Mouse (Mus musculus) liver, embryonic 14.5 days (tissue): ENCODE results near the gene Taf5. TPM values are rescaled to one million over a fixed set of nuclear protein-coding genes. Genes with fewer than 3 reads are reported as not detected.

Experiments
- ATAC-seq: fragments of 200-750 bp; cut with Nextera tagmentation; 2 replicates; pipeline ENCODE4 v1.8.0; 2017; ENCODE audit warnings: moderate number of reproducible peaks, mild to moderate bottlenecking, moderate library complexity; ENCODE audit not compliant: insufficient read depth
- DNase-seq, 3 experiments: peaks; one replicate each; pipeline ENCODE4 v3.0.0-alpha.2; 2012 to 2013; ENCODE audit warnings: low read depth in 3 of 3, low spot score in 3 of 3
- H3K27ac ChIP-seq: fragments of 300-500 bp; sonication (generic); 2 replicates; pipeline ENCODE4 v1.5.1; 2014; ENCODE audit warnings: moderate library complexity, mild to moderate bottlenecking, control low read depth, inconsistent platforms
- H3K27me3 ChIP-seq: fragments of 300-500 bp; sonication (generic); 2 replicates; pipeline ENCODE4 v1.6.1; 2014; ENCODE audit warnings: mild to moderate bottlenecking, low read length, moderate library complexity; ENCODE audit not compliant: control insufficient read depth, insufficient read depth
- H3K36me3 ChIP-seq: fragments of 300-500 bp; sonication (generic); replicated peaks from 2 replicates; pipeline ENCODE4 v1.6.1; 2014; ENCODE audit warnings: low read depth; ENCODE audit not compliant: control insufficient read depth, insufficient read depth
- H3K4me1 ChIP-seq, 2 experiments: fragments of 200-500 bp in 1 of 2; fragments of 300-500 bp in 1 of 2; sonication (generic) in 1 of 2; replicated peaks; 2 replicates each; pipeline ENCODE4 v1.6.1; 2012 to 2014; ENCODE audit warnings: antibody characterized with exemption in 1 of 2, inconsistent platforms in 1 of 2, low read length in 1 of 2; ENCODE audit not compliant: control insufficient read depth in 2 of 2, insufficient read depth in 2 of 2
- H3K4me2 ChIP-seq: fragments of 300-500 bp; sonication (generic); 2 replicates; pipeline ENCODE4 v1.6.1; 2014; ENCODE audit warnings: low read depth, mild to moderate bottlenecking, control low read depth, moderate library complexity
- H3K4me3 ChIP-seq, 2 experiments: fragments of 200-500 bp in 1 of 2; fragments of 300-500 bp in 1 of 2; sonication (generic) in 1 of 2; 2 replicates each; pipeline ENCODE4 v1.5.1; 2012 to 2014; ENCODE audit warnings: low read depth in 2 of 2, low read length in 2 of 2, mild to moderate bottlenecking in 2 of 2, control low read depth in 1 of 2, inconsistent platforms in 1 of 2, moderate library complexity in 1 of 2; ENCODE audit not compliant: insufficient read depth in 1 of 2
- H3K9ac ChIP-seq: fragments of 300-500 bp; sonication (generic); replicated peaks from 2 replicates; pipeline ENCODE4 v1.6.1; 2014; ENCODE audit warnings: mild to moderate bottlenecking, control low read depth, moderate library complexity
- H3K9me3 ChIP-seq: fragments of 300-500 bp; sonication (generic); 2 replicates; pipeline ENCODE4 v1.6.1; 2016; ENCODE audit warnings: low read length, mixed read lengths; ENCODE audit not compliant: control insufficient read depth
- CTCF ChIP-seq: IDR thresholded peaks from 2 replicates; pipeline ENCODE4 v1.5.1; 2016; ENCODE audit warnings: antibody characterized with exemption, low read depth, control low read depth
- EP300 ChIP-seq: IDR thresholded peaks from 2 replicates; pipeline ENCODE4 v1.6.1; 2016; ENCODE audit warnings: antibody characterized with exemption, low read depth
- WGBS: fragments of 180-500 bp; shearing (Covaris S2); extraction: QIAGEN DNeasy Blood & Tissue Kit; methylation state at CpG from one replicate; pipeline ENCODE4 v1.1.7; 2014; ENCODE audit not compliant: insufficient replicate concordance; 5-methylcytosine and 5-hydroxymethylcytosine counted together
- polyA plus RNA-seq, 2 experiments: library from polyadenylated mRNA; depleted of rRNA in 1 of 2; stranded (reverse) in 1 of 2; unstranded in 1 of 2; fragments of >200 nt; fragmentation: Nextera tagmentation in 1 of 2; extraction: Ambion mirVana in 1 of 2; gene quantifications; 2 replicates each; pipeline versions ENCODE4 v1.2.1 to v1.2.3; 2012 to 2014

Taf5 gene
- polyA plus RNA-seq, 2 experiments = 4.7 to 5.3 TPM

GRCm38 (mm10) chr19:47047236-47047833, 20.2 kb upstream of the Taf5 start:
- no peaks in the 10 kb centered on the region for H3K9me3 ChIP-seq
- H3K4me3 ChIP-seq = no peak overlapping the region
- no peak overlapping the region for H3K4me2 ChIP-seq
- H3K36me3 ChIP-seq = peaks cover 5% of the 10 kb centered on the region
- DNase-seq (no peak), ATAC-seq (no peak)
- no peak overlapping the region for H3K9ac ChIP-seq
- WGBS = 76% methylated on average over 13 of the region's 13 CpGs
- no peak overlapping the region for H3K27ac ChIP-seq
- peaks cover 13 to 15% of the 10 kb centered on the region in 2 experiments for H3K4me1 ChIP-seq
- TF ChIP-seq EP300 (no peak), CTCF (no peak)
- H3K27me3 ChIP-seq = no peaks in the 10 kb centered on the region

GRCm38 (mm10) chr19:47049061-47049460, 18.5 kb upstream of the Taf5 start:
- ATAC-seq = no peak

GRCm38 (mm10) chr19:47049840-47050239, 17.7 kb upstream of the Taf5 start:
- DNase-seq (no peak), ATAC-seq (peak; percentile 29; the same call in 1 of the 2 replicates)
- Histone ChIP-seq H3K36me3 (peaks cover 5% of the 10 kb centered on the region), H3K4me2 (peak overlapping the region; percentile 99), H3K4me3 (peak overlapping the region; percentile 89 to 95), H3K4me1 (peaks cover 15% of the 10 kb centered on the region in 2 experiments), H3K9me3 (no peaks in the 10 kb centered on the region), H3K27me3 (no peaks in the 10 kb centered on the region), H3K9ac (peak overlapping the region; percentile 84), H3K27ac (0 out of 2 replicates have a peak overlapping the region, but pooled peaks have one; percentile 73)
- TF ChIP-seq EP300 (no peak), CTCF (no peak)
- 5% methylated on average over 7 of the region's 7 CpGs for WGBS

More at GRCm38 (mm10) chr19:47049061-47049460, 18.5 kb upstream of the Taf5 start:
- H3K4me1 ChIP-seq = peaks cover 15% of the 10 kb centered on the region in 2 experiments
- no peaks in the 10 kb centered on the region for H3K27me3 ChIP-seq
- H3K9me3 ChIP-seq = no peaks in the 10 kb centered on the region
- H3K36me3 ChIP-seq = peaks cover 5% of the 10 kb centered on the region
- TF ChIP-seq CTCF = no peak
- no peak for TF ChIP-seq EP300
- peak overlapping the region; percentile 99 for H3K4me2 ChIP-seq
- 71% methylated on average over 4 of the region's 4 CpGs for WGBS
- DNase-seq = no peak
- no peak overlapping the region; a peak in 1 of 4 replicates for H3K4me3 ChIP-seq
- no peak overlapping the region for H3K27ac ChIP-seq
- H3K9ac ChIP-seq = no peak overlapping the region; the same call in 1 of the 2 replicates

GRCm38 (mm10) chr19:47050271-47051032, 17.1 kb upstream of the Taf5 start, which contains the start of gene Pcgf6:
TSS of gene Pcgf6 (minus strand) at chr19:47050906.
- H3K27ac ChIP-seq = peak within 1 kb of the TSS; percentile 73

GRCm38 (mm10) chr19:47052927-47053326, 14.6 kb upstream of the Taf5 start:
- TF ChIP-seq CTCF (no peak), EP300 (no peak)
- Histone ChIP-seq H3K27me3 (no peaks in the 10 kb centered on the region), H3K4me2 (no peak overlapping the region), H3K4me3 (no peak overlapping the region), H3K4me1 (peaks cover 15% of the 10 kb centered on the region in 2 experiments), H3K9me3 (no peaks in the 10 kb centered on the region), H3K36me3 (no peaks in the 10 kb centered on the region; the same call in 1 of the 2 replicates), H3K27ac (no peak overlapping the region), H3K9ac (no peak overlapping the region)
- no peak for DNase-seq
- ATAC-seq = no peak
- WGBS = 53% methylated on average over 4 of the region's 4 CpGs

More at GRCm38 (mm10) chr19:47050271-47051032, 17.1 kb upstream of the Taf5 start, which contains the start of gene Pcgf6:
- peaks cover 5% of the 10 kb centered on the region for H3K36me3 ChIP-seq
- ATAC-seq (peak; percentile 81), DNase-seq (peak; percentile 50 to 65 (median 56))
- H3K9me3 ChIP-seq = no peaks in the 10 kb centered on the region
- H3K4me1 ChIP-seq = peaks cover 15% of the 10 kb centered on the region in 2 experiments
- TF ChIP-seq EP300 (no peak), CTCF (0 out of 2 replicates have a peak, but pooled peaks have one; percentile 4)
- H3K4me3 ChIP-seq = peak within 1 kb of the TSS; percentile 89 to 95
- peak within 1 kb of the TSS; percentile 99 for H3K4me2 ChIP-seq
- no peaks in the 10 kb centered on the region for H3K27me3 ChIP-seq
- under 1% methylated on average over 69 of the region's 75 CpGs for WGBS
- H3K9ac ChIP-seq = peak within 1 kb of the TSS; percentile 84
